Mouse (Mus musculus) monocyte, adult 2 months (primary cell): Measurements from ENCODE around the gene Ctsz.

Experiments
- DNase-seq, 2 experiments: peaks; one replicate each; pipeline ENCODE4 v3.0.0; 2022; ENCODE audit warnings: low spot score in 2 of 2, low read depth in 1 of 2

Ctsz gene

GRCm38 (mm10) chr2:174442460-174442859 lies 3.6 kb upstream of the Ctsz start:
- no peak for DNase-seq

DNA sequence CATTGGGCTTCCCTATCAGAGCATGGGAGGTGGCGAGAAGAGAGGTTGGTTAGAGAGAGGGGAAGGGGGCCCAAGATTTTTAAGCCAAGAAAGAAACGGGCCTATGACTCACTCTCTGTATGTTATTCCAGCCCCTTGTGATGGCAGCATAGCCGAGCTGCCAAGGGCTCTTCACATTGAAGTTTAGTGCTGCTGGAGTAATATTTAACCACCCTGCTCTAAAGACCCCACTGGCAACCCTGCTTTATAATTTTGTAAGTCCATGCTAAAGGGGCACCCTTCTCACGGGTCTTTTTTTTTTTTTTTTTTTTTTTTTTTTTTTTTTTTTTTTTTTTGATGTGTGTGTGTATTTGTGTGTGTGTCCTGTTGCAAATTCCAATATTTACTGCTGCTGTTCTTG lies 3.1 kb upstream of the Ctsz start:
- DNase-seq, result no peak

GRCm38 (mm10) chr2:174439961-174440360 lies 1.1 kb upstream of the Ctsz start:
- no peak for DNase-seq

DNA sequence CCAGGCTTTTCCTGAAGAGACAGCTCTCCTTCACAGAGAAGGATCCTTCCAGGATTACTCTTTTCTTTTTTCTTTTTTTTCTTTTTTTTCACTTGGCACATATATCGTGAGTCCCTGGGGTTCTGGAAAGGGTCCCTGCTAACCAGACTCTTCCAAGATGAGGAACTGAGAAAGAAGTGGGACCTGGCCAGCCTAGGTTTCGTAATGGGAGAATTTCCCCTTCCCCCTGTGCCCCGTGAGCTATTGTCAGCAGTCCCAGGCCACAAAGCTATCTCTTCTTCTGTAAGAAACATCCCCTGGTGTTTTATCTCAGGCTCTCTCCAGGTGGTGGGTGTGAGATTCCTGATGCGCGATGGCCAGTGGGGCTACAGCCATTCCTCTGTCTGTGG lies 605 bp upstream of the Ctsz start:
- peak; percentile 70 to 77 for DNase-seq

DNA sequence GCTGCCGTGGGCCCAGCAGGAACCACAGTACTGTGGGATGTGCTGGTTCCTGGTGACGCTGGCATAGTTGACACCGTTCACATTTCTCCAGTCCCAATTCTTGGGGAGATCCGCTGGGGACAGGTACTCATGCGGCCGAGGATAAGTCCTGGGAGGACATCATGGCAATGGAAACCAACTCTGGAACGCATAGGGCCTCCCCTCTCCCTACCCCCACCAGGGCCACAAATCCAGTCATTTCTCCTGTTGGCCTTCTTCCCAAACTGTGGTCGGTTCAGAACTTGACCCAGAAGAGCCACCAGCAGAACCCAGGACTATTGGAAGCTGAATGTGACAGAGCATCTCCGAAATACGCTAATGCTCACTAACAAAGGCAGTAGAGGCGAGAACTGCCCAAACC lies 658 bp downstream of the Ctsz start:
- DNase-seq, result no peak

DNA sequence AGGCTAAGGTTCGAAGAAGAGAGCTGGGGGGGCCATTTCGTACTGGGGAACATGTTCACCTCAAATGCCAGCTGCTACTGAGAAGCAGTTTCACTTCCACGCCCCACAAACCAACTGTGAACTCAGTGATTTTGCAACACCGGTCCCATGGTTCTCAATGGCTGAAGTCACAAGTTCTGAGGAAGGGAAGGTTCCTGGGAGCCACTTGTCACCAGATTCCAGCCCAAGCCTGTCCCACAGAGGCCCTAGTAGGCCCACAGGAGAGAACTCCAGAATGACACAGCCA lies 1.2 kb downstream of the Ctsz start:
- peak; percentile 86 to 88 for DNase-seq

GRCm38 (mm10) chr2:174436916-174437696 lies 1.7 kb downstream of the Ctsz start:
- no peak for DNase-seq

- peak; percentile 73 to 81 for DNase-seq
Measured at GRCm38 (mm10) chr2:174436076-174436701, 2.6 kb downstream of the Ctsz start.

DNA sequence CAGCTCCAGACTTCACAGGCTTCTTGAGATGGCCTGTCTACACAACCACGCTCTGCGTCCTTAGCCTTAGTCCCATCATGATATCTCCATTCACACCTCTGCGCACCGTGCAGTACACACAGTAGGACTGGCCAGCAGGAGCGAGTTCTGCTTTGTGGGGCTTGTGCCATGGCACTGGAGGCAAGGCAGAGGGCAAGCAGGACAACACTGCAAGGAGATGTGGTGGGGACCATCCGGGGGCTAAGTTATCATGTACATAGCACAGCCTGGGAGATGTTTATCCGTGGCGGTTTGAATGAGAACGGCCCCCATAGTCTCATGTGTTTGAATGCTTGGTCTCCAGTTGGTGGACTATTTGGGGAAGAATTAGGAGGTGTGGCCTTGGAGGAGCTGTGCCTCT lies 3.9 kb downstream of the Ctsz start:
- DNase-seq, result no peak

DNA sequence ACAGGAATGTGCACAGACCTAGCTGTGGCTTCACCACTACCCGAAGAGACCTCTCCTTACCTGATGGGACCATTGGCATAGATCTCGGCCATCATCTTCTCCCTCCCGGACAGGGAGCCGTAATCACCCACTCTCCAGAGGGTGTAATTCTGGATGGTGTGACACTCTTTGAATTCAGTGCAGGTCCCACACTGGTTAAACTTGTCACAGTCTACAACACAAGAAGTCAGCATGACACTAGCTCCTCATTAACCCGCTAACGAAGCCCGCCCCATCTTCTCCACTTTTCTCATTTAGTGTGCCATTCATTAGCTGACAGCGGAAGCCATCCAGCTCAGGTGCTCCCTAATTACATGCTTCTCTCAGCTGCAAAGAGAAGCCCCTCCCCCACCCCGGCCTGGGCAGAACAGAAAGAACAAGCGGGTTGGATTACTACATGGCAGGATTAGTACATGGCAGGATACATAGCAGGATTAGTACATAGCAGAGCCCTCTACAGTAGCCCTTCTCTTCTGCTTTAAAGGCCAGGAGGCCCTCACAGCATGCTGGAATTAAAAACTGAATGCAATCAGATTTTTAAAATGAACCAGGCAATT lies 9.7 kb downstream of the Ctsz start:
- DNase-seq, result no peak

- DNase-seq, result no peak
Measured at GRCm38 (mm10) chr2:174428076-174428835, 10.6 kb downstream of the Ctsz start.

DNA sequence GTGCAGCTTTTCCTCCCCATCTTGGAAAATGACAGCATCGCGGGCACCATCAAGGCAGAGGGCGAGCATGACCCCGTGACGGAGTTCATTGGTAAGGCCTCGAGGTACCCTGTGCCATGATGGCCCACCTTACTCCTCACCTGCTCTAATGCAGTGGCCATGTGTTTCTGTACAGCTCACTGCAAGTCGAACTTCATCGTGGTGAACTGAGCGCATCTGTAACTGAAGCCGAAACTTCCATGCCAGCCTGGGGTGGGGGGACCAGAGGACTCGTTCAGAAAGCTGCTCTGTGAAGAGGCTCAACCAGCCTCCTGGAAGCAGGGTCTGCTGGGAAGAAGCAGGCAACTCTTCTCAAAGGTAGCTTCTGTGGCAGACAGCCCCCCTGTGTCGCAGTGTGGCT lies 12.0 kb downstream of the Ctsz start:
- DNase-seq, result no peak

GRCm38 (mm10) chr2:174424301-174425085 lies 14.3 kb downstream of the Ctsz start:
- no peak for DNase-seq

DNA sequence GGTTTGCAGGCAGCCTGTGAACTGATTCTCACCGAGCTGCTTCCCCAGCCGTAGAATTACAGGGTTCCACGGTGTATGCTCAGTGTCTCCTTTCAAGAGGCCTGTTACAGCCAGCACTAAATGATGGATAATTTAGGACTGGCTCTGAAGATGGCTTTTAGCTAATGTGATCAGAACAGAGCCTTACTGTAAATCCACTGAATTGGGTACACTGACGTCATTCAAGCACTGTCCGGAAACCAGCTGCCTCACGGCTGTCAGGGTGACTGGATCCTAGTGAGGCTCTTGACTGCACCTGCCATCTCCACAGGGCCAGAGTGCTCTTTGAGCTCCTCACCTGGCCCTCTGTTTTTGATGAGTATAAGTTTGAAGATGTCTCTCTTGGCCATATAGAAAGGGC lies 17.7 kb downstream of the Ctsz start:
- no peak for DNase-seq

DNA sequence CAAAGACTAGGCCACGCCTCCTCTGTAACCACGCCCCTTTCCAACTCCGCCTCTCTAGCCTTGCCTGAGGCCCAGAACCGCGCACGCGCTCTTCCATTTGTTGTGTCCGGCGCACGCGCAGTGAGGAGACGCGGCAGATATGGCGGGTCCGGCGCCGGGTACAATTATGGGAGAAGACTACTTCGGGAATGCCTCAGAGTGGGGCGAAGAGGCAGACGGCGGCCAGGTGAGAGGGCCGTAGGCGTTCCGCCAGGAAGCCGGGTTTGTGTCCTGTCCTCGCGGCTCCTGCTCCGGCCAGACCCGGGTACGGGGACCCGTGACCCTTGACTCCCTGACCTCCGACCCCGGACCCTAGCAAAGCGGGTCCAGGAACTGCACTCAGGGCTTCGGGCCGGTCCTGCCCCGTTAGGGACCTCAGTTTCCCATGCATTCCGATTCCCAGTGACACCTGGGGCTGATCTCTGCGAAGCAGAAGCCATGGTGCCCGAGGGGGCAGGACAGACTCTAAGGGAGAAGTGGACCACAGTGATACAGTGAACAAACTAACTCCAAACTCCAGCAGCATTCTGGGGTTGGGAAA lies 23.0 kb downstream of the Ctsz start, which contains the start of gene Nelfcd:
Gene Nelfcd, plus strand, starts transcription at position 74 of the 580 bp plus-strand sequence.
- DNase-seq, result peak; percentile 86 to 92

DNA sequence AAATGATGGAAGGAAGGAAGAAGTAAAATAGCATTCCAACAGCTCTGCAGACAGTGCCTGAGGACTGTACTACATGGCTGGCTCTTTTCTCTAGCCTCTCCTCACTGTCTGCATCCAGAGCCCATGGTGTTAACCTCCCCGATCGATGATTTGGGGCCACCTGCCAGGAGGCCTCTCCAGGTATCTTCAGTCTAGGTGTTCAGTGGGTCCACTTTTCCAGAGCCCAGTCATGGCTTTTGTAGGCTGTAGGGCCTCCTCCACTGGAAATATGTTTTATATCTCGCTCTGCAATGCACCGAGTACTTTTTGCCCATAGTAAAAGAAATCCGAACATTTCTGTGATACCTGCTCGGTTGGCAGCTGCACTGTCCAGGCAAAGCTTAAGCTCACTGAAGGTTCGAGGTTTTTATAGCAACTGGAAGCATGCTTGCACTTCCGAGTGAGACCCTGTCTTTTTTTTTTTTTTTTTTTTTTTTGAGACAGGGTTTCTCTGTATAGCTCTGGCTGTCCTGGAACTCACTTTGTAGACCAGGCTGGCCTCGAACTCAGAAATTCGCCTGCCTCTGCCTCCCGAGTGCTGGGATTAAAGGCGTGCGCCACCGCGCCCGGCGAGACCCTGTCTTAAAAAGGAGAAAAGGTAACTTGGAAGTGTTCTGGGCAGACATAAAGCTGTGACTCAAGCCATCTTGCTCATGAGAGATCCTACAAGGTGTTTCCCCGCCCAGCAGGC lies 23.7 kb downstream of the Ctsz start:
- no peak for DNase-seq

- DNase-seq, result no peak
Measured at GRCm38 (mm10) chr2:174413127-174413526, 25.7 kb downstream of the Ctsz start.

DNA sequence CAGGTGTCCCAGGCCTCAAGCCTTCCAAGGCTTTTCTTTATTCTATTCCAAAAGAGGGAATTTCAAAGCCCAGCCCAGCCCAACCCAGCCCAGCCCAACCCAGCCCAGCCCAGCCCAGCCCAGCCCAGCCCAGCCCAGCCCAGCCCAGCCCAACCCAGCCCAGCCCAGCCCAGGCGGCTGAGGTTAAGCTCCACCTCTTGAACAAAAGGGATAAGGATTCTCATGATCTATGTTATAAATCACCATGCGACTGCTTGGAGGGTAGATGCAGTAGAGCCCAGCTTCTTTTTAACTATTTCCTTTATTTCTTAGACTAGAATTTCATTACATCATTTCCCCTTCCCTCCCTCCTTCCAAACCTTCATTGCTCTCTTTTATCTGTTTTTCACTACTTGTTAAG lies 28.6 kb downstream of the Ctsz start:
- DNase-seq, result no peak

DNA sequence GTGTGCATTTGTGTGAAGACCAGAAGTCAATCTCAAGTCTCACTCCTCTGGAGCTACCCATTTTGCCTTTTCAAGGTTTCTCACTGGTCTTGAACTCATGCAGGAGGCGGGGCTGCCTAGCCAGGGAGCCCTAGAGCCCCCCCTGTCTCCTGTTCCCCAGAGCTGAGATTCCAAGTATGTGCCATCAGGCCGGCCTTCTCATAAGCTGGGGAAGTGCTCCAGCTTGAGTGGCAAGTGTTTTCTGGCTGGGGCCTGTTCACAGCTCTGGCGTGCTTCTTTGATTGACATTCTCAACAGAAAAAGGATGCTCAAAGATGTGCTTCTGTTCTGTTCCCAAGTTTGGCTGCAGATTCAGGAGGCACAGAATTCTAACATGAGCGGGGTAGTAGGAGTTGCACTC lies 38.4 kb downstream of the Ctsz start:
- no peak for DNase-seq

- DNase-seq, result no peak
Measured at GRCm38 (mm10) chr2:174397881-174398280, 41.0 kb downstream of the Ctsz start.
